Mouse (Mus musculus): ENCODE data around the gene Olfr1441.

DNA sequence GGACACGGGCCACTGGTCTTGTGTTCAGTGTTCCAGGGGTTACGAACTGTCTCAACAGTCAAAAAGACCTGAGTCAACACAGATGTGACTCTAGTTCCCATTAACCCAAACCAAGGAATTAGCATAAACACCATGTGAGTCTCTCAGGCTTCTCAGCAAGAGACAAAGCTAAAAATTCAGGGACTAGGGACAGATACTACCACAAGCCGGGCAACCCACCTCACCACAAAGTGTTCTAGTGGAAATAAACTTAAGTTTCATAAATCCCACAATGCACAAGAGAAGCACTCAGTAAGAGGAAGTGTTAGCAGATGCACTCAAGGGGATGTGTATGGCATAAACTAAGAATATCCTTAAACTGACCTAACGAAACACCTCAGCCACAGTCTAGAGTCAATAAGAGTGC is 17.8 kb downstream of the Olfr1441 start:
- TF ChIP-seq POLR2A (IDR thresholded peaks at IDR 0.05; ENCODE audit: low read depth, low read length): no peak
- TF ChIP-seq CTCF (IDR thresholded peaks at IDR 0.05; ENCODE audit: extremely low read depth, insufficient read length, insufficient replicate concordance, low read depth, low read length): no peak

All from small intestine, adult 2 months (tissue).